Mouse (Mus musculus): ENCODE measurements at regions not wholly inside any gene's neighbourhood (a gene's known extent, or its start where the extent isn't known, plus 50 kb on each side); places are given as distances from the start of the nearest gene placed in this dataset.

DNA sequence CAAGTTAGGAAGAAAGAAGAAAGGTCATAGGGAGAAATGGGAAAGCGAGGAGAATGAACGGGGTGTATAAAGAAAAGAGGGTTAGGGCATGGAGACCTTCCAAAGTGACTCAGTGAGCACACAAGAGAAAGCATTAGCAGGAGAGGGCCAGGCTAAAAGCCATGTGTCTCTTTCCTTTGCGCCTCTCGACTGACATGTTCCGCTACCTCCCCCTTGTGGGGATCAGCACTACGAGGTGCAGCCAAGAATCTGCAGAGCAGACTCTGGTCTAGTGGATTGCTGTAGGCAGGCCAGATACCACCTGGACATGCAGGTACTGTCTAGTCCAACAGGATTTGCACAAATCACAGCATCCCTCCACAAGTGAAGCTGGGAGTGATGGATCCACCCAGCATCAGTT, 54.0 kb downstream of the Kcna5 start:
- TF ChIP-seq POLR2A (IDR thresholded peaks at IDR 0.05; ENCODE audit: insufficient read depth, low read depth, low read length), result no peak
- TF ChIP-seq CTCF (IDR thresholded peaks at IDR 0.05; ENCODE audit: insufficient read depth, low read depth, low read length), result no peak
- WGBS, result 88% methylated on average over 6 of the region's 6 CpGs
- H3K4me1 ChIP-seq (ENCODE audit: control insufficient read depth, insufficient read depth, low read length), result no peaks in the 10 kb centered on the region
- no peak overlapping the region for H3K27ac ChIP-seq (ENCODE audit: insufficient read depth, low read depth, low read length)
- no peak overlapping the region for H3K4me3 ChIP-seq (ENCODE audit: insufficient read depth, low read depth, low read length)

DNA sequence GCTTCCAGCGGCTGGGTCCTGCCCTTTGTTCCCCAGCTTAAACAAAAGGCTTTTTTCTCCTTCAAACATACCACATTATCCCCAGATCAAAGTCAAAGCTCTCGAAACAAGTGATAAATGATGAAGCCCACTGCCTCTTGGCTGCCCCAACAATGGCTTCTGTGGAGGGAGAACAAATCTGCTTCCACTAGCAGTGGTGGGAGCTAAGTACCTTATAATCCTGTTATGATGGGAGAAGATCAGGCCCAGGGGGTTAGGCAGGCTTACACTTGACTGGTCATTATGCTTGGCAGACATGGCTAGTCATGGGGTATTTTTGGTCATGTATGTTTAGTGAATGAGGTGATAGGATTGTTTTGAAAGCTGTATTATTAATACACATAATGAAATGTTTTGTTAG, 57.7 kb downstream of the Kcna5 start:
- Histone ChIP-seq H3K27ac (ENCODE audit: insufficient read depth, low read depth, low read length) (no peak overlapping the region), H3K4me1 (ENCODE audit: control insufficient read depth, insufficient read depth, low read length) (no peaks in the 10 kb centered on the region), H3K4me3 (ENCODE audit: insufficient read depth, low read depth, low read length) (no peak overlapping the region)
- 55% methylated on average over 2 of the region's 2 CpGs for WGBS
- TF ChIP-seq CTCF (IDR thresholded peaks at IDR 0.05; ENCODE audit: insufficient read depth, low read depth, low read length), result no peak
- TF ChIP-seq POLR2A (IDR thresholded peaks at IDR 0.05; ENCODE audit: insufficient read depth, low read depth, low read length), result no peak

DNA sequence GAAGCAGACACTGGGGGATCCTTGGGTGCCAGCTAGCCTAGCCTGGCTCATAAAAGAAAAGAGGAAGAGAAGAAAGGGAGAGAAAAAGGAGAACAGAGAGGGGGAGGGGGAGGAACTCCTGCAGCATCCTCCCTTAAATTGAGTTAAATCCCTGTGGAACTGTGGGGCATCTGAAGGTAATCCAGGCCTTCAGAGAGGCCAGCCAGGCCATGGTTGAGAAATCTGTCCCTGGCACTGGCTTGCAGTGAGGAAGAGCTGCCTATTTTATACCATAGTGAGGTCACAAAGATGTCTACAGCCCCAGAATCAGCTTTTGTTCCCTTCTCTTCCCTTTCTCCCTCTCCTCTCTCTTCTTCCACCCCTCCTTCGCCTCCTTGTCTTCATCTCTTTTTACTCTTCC, 58.5 kb downstream of the Kcna5 start:
- Histone ChIP-seq H3K4me1 (ENCODE audit: control insufficient read depth, insufficient read depth, low read length) (no peaks in the 10 kb centered on the region), H3K4me3 (ENCODE audit: insufficient read depth, low read depth, low read length) (no peak overlapping the region), H3K27ac (ENCODE audit: insufficient read depth, low read depth, low read length) (no peak overlapping the region)
- WGBS, result 74% methylated on average over 1 of the region's 1 CpGs
- TF ChIP-seq CTCF (IDR thresholded peaks at IDR 0.05; ENCODE audit: insufficient read depth, low read depth, low read length) (no peak), POLR2A (IDR thresholded peaks at IDR 0.05; ENCODE audit: insufficient read depth, low read depth, low read length) (no peak)

DNA sequence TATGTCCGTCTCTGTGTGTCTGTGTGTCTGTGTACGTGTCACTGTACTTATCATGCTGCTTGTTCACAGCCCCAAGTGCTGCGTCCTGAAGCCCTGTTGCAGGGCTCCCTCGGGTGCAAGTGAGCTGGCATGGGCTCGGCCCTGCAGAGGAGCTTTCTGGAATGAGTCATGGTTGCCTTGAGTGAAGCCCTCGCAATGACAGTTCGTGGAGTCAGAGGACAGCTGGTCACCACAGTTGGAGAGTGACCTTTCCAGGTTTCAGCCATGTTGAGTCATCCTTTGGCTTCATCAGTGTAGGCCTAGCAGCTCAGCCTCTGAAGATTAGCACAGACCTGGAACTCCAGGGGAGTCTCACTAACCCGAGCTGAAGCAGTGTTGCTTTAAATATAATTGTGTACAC, 59.7 kb downstream of the Kcna5 start:
- WGBS, result 70% methylated on average over 8 of the region's 8 CpGs
- H3K4me1 ChIP-seq (ENCODE audit: control insufficient read depth, insufficient read depth, low read length), result peaks cover 2% of the 10 kb centered on the region
- TF ChIP-seq POLR2A (IDR thresholded peaks at IDR 0.05; ENCODE audit: insufficient read depth, low read depth, low read length) (no peak), CTCF (IDR thresholded peaks at IDR 0.05; ENCODE audit: insufficient read depth, low read depth, low read length) (no peak)
- H3K27ac ChIP-seq (ENCODE audit: insufficient read depth, low read depth, low read length), result no peak overlapping the region
- no peak overlapping the region for H3K4me3 ChIP-seq (ENCODE audit: insufficient read depth, low read depth, low read length)

DNA sequence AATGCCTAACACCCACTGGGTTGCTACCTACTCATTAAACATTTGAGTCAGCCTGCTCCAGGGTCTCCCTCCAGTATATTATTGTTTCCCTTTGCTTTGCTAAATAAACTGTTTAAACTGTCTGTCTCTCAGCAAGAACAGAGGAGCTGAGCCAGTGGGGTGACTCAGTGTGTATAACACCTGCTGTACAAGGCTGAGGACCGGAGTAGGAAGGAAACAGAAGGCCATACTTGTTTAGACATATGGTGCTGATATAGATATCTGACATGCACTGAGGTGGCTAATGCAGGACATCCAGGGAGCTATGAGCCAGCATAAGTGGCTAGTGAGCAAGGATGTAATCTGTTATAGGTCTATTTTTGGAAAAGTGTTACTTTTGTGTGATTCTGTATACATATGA, 81.5 kb downstream of the Kcna5 start:
- 13% methylated on average over 1 of the region's 1 CpGs for WGBS
- H3K27ac ChIP-seq (ENCODE audit: insufficient read depth, low read depth, low read length), result peak overlapping the region; percentile 61

DNA sequence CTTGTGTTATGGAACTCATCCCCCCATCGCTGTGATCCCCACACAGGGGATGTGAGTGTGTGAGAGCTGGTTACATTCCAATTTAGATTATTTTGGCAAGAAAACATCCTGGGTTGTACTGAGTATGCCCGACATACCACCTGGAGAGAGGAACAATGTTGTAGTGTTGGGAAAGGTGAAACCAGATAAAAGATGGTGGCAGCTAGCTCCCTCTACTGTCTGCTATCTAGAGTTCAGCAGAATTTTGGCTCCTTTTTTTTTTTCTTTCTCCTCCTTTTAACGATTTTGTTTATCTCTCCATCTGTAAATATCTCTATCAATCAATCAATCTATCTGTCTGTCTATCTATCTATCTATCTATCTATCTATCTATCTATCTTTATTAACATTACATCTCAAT, 89.7 kb downstream of the Kcna5 start:
- Histone ChIP-seq H3K4me3 (ENCODE audit: insufficient read depth, low read depth, low read length) (no peak overlapping the region), H3K4me1 (ENCODE audit: control insufficient read depth, insufficient read depth, low read length) (no peaks in the 10 kb centered on the region), H3K27ac (ENCODE audit: insufficient read depth, low read depth, low read length) (no peak overlapping the region)
- TF ChIP-seq CTCF (IDR thresholded peaks at IDR 0.05; ENCODE audit: insufficient read depth, low read depth, low read length) (no peak), POLR2A (IDR thresholded peaks at IDR 0.05; ENCODE audit: insufficient read depth, low read depth, low read length) (no peak)
- 35% methylated on average over 3 of the region's 3 CpGs for WGBS

More for the DNA sequence above, 81.5 kb downstream of the Kcna5 start:
- TF ChIP-seq POLR2A (IDR thresholded peaks at IDR 0.05; ENCODE audit: insufficient read depth, low read depth, low read length) (no peak), CTCF (IDR thresholded peaks at IDR 0.05; ENCODE audit: insufficient read depth, low read depth, low read length) (no peak)
- H3K4me1 ChIP-seq (ENCODE audit: control insufficient read depth, insufficient read depth, low read length), result 0 out of 2 replicates have a peak, but pooled peaks cover 2% of the 10 kb centered on the region
- no peak overlapping the region for H3K4me3 ChIP-seq (ENCODE audit: insufficient read depth, low read depth, low read length)

DNA sequence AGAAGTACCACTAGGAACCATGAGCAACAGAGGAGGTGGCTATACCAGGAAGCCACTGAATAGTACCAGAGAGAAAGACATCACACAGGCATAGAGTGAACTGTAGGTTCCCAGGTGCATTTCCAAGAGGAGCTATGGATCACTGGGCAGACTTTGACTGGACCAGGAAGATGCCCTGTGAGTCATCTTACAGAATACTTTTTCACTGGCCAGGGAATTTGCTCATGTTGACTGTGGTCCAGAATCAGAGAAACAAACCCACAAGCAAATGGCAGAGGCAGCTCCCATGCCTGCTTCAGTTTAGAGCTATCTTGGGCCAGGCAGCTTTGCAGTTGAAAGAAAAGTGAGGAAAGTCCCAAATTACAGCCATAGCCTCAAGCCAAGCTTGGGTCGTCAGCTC, 95.0 kb downstream of the Kcna5 start:
- Histone ChIP-seq H3K4me1 (ENCODE audit: control insufficient read depth, insufficient read depth, low read length) (peaks cover 3% of the 10 kb centered on the region; the same call in 1 of the 2 replicates), H3K4me3 (ENCODE audit: insufficient read depth, low read depth, low read length) (no peak overlapping the region), H3K27ac (ENCODE audit: insufficient read depth, low read depth, low read length) (no peak overlapping the region)
- WGBS, result 76% methylated on average over 1 of the region's 1 CpGs
- TF ChIP-seq POLR2A (IDR thresholded peaks at IDR 0.05; ENCODE audit: insufficient read depth, low read depth, low read length) (no peak), CTCF (IDR thresholded peaks at IDR 0.05; ENCODE audit: insufficient read depth, low read depth, low read length) (no peak)

DNA sequence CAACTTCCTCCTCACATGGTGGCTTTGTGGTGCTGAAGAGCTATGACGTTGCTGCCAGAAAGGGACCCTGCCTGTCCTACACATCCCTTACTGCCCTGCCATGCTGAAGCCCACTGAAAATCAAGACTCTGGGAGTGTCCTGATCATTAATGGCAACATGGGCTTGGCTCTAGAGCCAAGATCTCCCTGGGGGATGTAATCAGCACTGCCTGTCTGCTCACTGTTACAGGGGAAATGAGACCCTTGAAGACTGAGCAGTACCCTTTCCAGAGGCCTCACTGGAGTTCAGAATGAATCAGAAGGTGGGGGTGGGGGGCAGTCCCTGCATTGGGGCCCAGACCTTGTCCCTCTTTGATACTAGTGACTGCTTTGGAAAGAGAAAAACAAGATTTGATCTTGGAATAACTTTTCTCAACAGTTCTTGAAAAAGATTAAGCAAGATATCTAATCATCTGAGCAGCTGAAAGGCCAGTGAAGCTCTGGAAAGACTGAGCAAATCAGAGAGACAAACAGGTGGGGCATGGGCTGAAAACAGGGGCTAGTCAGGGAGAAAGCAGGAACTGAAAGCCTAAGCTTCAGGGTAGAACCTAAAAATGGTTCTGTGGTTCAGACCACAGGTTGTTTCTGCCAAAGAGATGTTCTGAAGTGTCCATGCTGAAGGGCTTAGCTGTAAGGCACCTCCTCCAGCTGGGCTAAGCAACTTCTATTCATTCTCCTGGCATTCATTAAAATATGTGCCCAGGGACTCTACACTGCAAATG, 97.1 kb downstream of the Kcna5 start:
- 63% methylated on average over 1 of the region's 1 CpGs for WGBS
- peaks cover 13% of the 10 kb centered on the region for H3K4me1 ChIP-seq (ENCODE audit: control insufficient read depth, insufficient read depth, low read length)
- TF ChIP-seq CTCF (IDR thresholded peaks at IDR 0.05; ENCODE audit: insufficient read depth, low read depth, low read length) (no peak), POLR2A (IDR thresholded peaks at IDR 0.05; ENCODE audit: insufficient read depth, low read depth, low read length) (no peak)

DNA sequence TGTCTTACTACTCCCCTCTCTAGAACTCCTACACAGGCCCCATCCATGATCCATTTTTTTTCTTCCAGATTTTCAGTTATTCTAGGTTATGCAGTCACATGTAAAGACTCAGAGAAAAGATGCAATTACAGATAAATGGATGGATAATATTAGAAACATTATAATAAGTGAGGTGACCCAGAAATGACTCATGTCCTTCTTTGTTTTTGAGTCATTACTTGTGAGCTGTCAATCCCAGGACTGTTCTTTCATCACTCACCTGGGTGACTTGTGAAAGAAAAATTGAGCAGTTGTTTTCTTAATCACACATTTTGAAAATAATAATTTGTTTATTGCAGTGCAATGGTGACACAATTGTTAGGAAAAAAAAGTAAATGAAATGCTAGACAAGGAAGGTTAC, 108.0 kb downstream of the Kcna5 start:
- TF ChIP-seq CTCF (IDR thresholded peaks at IDR 0.05; ENCODE audit: insufficient read depth, low read depth, low read length) (no peak), POLR2A (IDR thresholded peaks at IDR 0.05; ENCODE audit: insufficient read depth, low read depth, low read length) (no peak)
- no peak overlapping the region for H3K4me3 ChIP-seq (ENCODE audit: insufficient read depth, low read depth, low read length)
- H3K4me1 ChIP-seq (ENCODE audit: control insufficient read depth, insufficient read depth, low read length), result no peaks in the 10 kb centered on the region
- no peak overlapping the region for H3K27ac ChIP-seq (ENCODE audit: insufficient read depth, low read depth, low read length)

More for the DNA sequence above, 97.1 kb downstream of the Kcna5 start:
- Histone ChIP-seq H3K4me3 (ENCODE audit: insufficient read depth, low read depth, low read length) (no peak overlapping the region), H3K27ac (ENCODE audit: insufficient read depth, low read depth, low read length) (no peak overlapping the region)

All from olfactory bulb, adult 2 months (tissue).